Mouse (Mus musculus): ENCODE measurements around the gene Ttyh2. TPM values are rescaled to one million over a fixed set of nuclear protein-coding genes. Genes with fewer than 3 reads are reported as not detected.

Gene Ttyh2
- total RNA-seq, 4 experiments from 2014 or later, result 75.1 to 107 (median 88.6) TPM

DNA sequence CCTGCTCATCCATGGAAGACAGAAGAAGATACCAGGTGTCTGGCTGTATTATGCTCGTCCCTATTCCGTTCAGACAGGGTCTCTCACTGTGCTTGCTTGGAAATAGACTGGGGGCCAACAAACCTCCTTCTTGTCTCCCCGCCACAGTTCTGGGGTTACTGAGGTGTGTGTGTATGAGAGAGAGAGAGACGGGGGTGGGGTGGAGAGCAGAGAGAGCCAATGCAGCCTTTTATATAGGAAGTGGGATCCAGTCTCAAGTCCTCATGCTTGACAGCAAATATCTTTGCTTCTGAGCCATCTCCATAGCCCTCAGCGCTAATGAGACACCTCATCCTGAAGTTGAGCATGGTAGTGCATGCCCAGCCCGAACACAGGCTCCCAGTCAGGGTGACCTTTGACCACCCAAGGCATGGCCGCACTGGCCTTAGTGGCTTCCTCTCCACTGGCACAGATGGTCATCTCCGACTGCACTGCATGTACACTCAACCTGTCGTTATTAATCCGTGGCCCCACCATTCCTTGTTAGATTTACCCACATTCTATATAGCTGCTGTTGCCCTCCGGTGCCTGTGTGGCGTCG is 7.2 kb downstream of the Ttyh2 start:
- DNase-seq, result no peak

DNA sequence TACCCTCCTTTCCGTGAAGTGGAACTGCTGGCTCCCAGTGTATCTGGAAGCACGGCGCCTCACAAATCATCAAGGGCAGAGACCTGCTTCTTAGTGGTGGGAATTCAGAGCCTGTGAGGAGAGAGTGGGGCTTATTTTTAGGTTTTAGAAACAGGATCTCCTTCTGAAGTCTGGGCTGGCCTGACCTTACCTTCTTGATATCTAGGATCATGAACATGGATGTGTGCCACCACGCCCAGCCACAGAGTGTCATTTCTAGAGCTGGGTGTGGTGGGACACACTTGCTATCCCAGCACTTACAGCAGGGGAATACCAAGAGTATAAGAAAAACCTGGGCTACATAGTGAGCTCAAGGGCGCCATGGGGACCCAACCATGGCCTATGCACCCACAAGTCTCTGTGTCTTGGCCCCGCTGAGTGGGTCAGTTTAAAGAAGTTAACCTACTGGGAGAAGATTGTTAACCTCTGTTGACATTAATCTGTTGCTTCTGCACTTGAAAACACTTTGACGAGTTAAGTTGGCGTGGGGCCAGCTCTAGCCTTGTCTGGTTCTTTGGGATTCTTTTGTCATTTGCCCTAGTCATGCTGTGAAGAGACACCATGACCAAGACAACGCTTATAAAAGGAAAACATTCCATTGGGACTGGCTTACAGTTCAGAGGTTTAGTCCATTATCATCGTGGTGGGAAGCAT is 7.9 kb downstream of the Ttyh2 start:
- DNase-seq, result no peak

DNA sequence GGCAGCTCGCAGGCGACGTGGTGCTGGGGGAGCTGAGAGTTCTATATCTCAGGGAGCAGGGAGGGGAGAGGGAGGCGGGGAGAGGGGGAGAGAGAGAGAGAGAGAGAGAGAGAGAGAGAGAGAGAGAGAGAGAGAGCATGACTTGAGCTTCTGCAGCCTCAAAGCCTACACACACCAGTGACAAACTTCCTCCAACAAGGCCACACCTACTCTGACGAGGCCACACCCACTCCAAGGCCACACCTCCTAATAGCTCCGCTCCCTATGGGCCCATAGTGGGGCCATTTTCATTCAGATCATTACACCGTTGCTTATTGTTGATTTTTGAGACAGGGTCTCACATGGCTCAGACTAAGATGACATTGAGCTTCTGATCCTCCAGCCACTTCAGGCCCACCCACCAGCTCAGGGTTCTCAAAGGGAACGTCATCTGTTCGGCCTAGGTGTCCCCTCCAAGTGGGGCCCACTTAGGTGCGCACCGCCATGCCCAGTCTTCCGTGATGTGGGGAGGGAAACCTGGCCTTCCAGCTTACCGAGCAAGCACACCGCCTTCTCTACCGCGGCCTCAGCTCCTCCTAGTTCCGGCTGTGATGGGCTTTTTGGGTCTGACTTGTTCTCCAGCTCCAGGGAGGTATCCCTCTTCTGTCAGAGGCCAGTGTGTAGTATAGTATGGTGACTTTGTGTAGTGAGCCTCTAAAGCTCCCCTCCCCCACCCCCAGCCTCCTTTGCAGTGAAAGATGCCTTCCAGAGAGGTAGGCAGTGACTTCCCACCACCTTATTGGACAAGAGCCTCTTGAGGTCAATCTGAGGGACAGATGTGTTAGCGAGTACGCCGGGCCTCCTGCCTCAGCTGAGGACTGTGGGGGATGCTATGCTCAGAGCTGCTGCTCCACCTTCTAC is 8.7 kb downstream of the Ttyh2 start:
- DNase-seq, result no peak

DNA sequence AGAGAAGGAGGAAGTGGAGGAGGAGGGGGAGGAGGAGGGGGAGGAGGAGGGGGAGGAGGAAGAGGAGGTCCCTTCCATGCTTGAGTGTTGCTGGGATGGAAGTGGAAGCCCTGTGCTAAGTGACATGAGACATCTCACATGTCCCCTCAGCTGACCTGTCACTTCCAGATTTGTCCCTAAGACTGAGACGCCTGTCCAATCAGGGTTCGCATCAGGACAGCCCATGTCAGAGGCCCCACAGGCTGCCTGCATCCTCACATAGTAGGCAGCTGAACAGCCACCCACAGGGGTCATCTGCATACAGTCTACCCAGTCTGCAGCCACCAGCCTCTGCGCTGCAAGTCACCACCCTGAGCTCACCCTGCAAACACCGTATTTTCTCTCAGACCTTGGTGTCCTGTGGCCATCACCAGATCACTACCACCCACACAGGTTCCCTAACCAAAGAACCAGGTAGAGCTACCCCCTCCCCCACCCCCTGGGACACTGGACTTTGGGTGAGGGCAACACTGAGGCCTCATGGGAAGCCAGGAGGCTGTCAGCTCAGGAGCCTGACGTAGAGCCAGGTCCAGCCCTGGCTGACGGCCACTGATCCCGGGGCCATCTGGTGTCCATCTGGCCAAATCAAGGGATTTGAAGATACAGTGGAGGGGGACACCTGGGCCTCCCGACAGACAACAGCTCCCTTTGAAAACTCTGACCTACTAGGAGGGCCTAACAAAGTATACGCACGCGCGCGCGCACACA is 9.6 kb downstream of the Ttyh2 start:
- DNase-seq, result no peak

DNA sequence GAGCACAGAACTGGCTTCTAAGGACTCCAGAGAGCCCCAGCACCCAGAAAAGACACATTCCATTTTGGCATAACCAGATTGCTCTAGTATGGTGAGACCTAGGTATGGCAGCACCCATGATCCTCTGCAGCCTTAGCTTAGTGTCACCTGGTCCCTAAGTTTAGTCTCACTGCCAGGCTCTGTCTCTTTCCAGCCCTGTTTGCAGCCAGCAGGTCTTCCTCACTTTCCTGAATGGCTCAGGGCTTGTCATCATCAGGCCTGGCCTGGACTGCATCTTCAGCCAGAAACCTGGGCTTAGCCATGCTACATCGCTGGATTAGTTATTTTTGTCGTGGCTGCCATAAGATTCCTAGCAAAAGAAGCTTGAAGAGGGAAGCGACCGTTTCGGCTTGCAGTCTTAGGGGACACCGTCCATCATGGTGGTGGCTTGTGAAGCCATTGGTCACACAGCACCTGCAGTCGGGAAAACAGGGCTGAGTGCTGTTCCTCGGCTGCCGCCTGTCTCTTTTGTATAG is 10.4 kb downstream of the Ttyh2 start:
- no peak for DNase-seq

DNA sequence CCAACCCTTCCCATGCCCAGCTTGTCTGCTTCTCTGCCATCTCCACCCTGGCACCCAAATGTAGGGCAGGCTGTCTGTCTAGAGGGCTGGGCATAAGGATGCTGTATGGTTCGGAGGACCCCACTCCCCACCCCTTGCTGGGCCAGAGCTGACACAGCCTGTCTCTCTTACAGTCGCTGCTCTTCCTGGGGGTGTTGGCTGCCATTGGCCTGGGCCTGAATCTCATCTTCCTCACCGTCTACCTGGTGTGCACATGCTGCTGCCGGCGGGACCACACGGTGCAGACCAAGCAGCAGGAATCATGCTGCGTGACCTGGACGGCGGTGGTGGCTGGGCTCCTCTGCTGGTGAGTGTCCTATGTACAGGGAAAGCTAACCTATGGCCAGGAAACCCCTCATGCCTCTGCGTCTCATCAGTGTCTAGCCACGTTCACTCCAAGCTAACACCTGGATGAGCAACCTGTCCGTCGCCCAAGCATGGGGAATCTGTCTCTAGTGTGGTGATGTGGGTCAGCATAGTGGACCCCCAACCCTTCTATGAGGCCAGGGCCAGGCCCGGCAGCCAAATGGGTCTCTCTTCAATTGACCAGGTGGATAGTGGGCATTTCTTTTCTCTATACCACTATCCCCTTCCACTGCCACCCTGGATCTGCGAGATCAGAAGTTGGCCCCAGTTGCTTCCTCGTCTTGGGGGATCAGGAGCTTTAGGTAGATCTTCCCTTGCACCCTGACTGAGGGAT is 11.2 kb downstream of the Ttyh2 start:
- no peak for DNase-seq

DNA sequence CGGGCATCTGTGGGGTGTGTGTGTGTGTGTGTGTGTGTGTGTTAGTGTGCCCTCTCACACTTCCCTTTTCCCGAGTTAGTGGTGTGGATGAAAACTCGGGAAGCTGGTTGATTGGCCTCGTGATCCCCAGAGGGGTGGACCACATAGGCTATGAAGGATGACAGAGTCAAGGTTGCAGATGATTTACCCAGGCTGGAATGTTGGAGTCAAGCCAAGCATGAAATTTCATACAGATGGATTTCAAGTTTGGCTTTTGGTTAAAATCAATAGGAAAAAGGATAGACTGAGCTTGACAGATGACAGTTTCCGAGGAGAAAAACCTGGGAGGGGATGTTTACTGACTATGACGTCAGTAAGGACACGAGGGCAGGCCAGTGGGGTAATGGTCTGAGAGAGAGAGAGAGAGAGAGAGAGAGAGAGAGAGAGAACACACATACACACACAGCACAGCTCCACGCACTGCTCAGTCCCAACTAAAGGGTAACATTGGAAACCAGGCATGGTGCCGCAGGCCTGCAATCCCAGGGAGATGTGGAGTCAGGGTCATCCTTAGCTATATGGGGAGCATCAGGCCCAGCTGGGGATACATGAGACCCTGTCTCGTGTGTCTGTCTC is 12.4 kb downstream of the Ttyh2 start:
- DNase-seq, result no peak

DNA sequence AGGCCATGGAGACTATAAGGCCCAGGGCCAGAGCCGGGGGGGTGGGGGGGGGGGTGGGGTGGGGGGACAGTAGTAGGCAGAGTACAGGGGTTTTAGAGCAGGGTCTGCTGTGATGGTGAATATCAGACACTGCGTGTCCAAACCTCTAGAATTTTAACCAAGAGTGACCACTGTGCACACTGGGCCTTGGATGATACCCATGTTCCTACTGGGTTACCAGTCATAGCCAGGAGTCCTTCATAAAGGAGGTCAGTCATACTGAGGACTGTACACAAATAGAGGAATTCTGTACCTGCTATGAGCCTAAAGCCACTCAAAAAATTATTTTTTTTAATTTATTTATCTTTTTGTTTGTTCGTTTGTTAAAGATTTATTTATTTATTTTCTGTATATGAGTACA is 13.5 kb downstream of the Ttyh2 start:
- DNase-seq, result no peak

DNA sequence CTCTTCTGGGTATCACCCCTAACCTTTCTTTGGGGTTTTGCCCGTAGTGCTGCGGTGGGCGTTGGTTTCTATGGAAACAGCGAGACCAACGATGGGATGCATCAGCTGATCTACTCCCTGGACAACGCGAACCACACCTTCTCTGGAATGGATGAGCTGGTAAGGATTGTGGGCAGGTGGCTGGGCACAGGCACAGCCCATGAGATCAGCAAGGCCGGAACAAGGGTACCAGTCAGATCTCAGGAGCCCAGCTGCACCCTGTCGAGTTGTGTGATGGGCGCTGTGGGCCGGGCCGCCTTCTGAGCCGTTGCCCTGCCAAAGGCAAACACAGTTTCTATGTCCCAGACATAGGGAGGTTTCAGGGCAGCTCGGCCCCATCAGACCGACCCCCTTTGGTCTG is 15.0 kb downstream of the Ttyh2 start:
- DNase-seq, result no peak

DNA sequence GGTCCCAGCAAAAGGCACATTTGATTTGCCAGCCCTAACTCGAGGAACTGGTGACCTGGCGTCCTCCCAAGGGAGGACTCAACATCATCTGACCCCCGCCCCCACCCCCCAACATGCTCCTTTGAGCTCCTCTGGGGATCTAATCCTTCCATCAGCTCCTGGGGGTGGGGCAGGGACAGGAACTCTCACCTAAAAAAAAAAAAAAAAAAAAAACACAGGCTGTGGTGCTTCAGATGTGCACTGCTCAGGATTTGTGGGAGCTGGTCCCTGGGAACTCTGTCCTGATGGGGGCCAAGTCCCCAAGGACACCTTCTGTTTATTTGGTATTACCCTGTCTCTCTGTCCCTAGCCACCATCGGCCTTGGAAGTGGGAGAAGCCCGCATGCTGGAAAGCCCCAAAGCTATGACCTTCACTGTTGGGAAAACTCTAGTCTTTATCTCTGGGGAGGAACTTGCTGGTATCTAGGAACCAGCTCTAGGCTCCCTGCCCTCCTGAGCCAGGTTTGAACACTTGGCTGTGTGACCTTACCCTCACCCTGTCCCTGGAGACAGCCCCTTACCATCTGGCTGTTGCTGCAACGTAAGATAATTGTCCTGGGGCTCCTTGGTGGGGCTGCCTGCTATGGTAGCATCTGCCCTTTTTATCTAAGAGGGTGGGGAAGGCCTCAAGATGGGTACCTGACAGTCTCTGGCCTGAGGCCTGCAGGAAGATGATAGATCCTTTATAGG is 16.4 kb downstream of the Ttyh2 start:
- DNase-seq, result peak; percentile 86

DNA sequence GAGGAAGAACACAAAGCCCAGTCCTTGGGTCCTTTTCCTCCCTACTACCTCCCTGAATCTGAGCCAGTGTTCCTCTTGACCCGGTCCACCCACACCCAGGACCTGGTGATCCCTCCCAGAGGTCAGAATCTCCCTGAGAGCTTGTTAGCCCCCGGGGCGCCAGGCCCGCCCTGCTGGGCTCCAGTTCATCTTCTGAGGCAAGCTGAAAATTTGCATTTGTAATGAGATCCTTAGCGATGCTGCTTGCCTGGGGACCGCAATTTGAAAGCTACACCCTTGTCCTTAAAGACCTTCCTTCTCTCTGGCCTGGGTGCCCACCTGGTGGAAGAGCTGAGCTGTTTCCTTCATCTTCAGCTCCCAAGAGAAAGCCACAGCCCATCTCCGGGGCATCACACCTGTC is 17.4 kb downstream of the Ttyh2 start:
- no peak for DNase-seq

DNA sequence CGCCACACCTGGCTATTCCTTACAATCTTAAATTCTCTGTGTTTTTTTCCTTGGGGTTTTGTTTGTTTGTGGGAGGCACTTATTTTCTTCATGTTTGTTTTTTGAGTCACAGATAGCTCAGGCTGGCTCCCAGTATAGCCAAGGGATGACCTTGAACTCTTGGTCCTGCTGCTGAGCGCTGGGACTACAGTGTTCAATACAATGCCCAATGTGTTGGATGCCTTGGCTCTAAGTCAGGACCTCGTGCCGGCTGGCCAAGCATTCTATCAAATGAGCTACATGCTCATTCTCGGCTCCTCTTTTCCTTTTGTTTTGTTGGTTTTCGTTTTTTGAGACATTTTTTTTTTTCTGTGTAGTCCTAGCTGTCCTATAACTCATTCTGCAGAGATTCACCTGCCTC is 18.2 kb downstream of the Ttyh2 start:
- no peak for DNase-seq

DNA sequence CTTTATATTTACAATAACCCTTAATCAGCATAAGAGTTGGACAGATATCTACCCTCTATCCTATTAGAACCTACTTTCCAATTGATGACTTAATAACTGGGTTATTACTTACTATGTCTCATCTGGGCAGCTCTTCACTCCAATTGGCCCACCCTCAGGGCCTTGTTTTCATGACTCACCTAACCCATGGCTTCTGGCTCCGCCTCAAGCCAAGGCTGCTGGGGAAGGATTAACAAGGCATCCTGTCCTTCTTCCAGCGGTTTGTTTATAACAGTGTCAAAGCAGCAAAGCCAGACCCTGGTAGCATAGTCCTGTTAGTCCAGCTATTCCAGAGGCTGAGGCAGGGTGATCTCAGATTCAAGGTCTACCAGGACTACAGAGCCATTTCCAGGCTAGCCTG is 19.2 kb downstream of the Ttyh2 start:
- peak; percentile 85 for DNase-seq

DNA sequence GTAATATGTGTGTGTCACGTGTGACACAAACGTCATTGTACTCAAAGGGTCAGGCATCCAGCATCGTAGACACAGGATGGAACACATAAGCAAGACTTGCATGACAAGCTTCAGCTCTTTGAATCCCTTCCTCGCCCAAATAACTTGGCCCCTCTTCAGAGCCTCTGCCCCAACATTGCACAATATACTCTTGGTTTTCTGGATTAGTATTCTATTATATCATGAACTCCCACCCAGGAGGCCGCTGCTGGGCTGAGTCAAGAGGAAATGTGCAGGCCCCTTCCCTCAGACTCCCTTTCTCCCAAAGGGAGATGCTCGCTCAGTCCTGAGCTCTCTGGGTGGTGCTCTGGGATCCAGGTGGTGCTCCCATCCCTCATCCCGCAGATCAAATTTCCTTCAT is 23.3 kb downstream of the Ttyh2 start:
- no peak for DNase-seq

DNA sequence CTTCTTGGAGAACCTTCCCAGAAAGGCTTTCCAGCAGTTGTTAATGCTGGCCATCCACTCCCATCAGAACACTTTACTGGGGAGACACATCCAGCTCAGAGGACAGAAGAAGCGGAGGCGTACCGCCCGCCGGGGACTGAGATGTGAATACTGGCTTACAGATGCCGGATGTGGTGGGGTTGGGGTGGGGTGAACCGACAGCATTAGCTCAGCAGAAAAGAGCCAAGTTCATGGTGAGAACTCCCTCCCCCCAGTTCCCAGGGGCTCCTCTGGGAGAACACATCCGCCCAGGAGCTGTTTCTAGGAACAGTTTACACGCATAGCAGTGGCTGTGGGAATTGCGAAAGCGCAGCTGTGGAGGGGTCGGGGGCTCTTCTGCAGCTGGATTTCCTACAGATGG is 24.3 kb downstream of the Ttyh2 start:
- DNase-seq, result no peak

DNA sequence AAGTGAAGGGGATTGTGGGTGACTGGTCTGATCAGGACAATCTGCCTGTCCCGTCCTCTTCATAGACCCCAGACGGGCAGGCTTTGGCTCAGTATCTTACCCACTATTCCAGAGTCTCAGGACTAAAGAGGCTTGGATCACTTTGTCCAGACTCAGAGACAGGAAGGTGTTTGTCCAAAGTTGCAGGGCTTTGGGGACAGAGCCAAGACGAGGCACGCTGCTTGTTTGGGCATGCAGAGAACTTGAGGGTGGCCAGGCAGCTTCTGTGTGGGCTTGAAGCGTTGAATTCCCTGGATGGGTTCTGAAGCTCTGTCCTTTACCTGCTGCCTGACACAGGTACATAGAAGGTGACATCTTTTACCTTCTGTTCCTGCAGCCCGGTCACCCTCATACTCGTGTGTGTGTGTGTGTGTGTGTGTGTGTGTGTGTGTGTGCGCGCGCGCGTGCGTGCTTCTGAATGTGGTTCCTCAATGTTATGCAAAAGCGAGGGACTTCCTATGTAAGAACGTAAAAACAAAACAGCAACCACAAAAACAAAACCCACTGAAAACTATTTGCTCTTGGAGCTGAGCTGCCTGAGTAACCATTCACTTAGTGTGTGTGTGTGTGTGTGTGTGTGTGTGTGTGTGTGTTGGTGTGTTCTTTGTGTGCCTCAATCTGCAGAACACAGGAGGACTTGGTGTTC is 27.2 kb downstream of the Ttyh2 start:
- DNase-seq, result no peak

DNA sequence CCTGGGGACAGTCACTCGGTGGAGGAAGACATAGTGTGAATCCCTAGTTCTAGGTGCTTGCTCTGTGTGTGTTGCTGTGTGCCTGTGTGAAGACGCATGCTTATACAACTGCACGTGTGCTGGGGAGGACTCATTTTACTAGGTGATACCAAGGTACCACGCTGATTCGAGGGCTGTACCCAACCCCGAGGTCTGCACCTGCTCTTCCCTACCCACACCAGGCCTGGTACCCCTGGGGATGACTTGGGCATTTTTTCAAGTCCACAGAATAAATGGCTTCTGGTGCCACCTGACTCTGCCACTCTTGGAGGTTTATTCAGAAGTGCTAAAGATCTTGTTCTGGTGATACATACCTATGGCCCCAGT is 27.7 kb downstream of the Ttyh2 start:
- no peak for DNase-seq

DNA sequence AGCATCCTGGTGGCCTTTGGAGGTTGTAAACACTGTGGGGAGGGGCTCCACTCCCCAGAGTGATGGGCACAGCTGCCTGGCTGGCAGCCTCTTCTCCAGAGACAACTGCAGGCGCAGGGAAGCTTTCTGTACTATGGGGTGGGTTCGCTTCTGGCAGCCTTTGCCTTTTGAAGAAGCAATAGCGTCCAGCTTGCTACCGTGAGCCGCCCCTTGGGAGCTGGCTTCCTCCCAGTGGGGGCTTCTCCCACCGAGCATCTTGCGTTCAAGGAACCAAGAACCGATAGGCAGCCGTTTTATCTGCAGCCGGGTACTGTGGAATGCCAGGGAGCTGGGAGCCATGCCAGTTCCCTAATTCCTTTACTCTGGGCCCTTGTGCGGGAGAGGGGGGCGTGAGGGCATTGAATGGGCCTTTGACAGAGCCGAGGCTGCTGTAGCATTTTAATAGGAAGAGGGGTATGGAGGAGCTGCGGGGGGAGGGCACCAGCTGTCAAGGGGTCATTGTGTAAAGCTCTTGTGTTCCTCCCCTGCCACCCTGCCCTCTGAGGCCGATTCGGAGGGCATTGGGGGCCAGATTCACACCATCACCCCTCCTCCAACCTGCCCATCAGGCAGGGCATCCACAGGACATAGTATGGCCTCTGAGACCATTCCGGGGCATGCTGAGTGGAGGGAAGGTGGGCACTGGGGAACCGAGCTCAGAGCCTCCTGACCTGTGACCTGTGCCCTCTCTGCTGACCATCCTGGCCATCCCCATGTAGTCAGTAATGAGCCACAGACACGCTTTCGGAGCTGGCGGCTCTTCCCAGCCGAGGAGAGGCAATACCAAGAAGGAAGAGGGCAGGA is 29.1 kb downstream of the Ttyh2 start:
- DNase-seq, result no peak

DNA sequence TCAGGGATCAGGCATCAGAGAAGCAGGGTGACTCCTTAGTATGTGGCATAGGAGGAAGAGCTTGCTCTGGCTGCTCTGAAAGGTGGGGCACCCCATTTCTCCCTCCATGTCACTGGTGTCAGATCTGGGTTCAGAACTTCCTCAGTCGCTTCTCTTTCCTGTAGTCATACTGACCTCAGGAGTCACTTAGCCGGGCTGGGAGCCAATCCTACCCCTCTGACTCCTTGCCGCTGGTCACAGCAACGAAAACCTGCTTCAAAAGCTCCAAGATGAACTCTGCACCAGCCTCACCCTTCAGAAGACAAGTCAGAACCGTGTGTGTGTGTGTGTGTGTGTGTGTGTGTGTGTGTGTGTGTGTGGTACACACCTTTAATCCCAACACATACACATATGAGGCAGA is 31.1 kb downstream of the Ttyh2 start:
- DNase-seq, result no peak

Measured in adrenal gland, adult 8-10 months (tissue).